Mouse (Mus musculus) E14TG2a.4 (cell line): ENCODE results near the gene Mpzl2.

Experiments
- H3K27me3 ChIP-seq: 2 replicates; pipeline ENCODE4 v1.6.1; 2014; ENCODE audit warnings: low read length, control low read depth; ENCODE audit not compliant: insufficient read depth
- H3K36me3 ChIP-seq: 2 replicates; pipeline ENCODE4 v1.6.1; 2014; ENCODE audit warnings: low read length, control low read depth; ENCODE audit not compliant: insufficient read depth
- H3K4me1 ChIP-seq: replicated peaks from 2 replicates; pipeline ENCODE4 v1.6.1; 2014; ENCODE audit warnings: low read depth, low read length, control low read depth
- H3K4me3 ChIP-seq: replicated peaks from 2 replicates; pipeline ENCODE4 v1.5.1; 2014; ENCODE audit warnings: mild to moderate bottlenecking, low read length
- H3K9me3 ChIP-seq: 2 replicates; pipeline ENCODE4 v1.6.1; 2014; ENCODE audit warnings: low read length, control low read depth
- CTCF ChIP-seq: conservative IDR thresholded peaks from 2 replicates; pipeline ENCODE4 v1.5.1; 2014; ENCODE audit warnings: low read length
- NANOG ChIP-seq: IDR thresholded peaks from 2 replicates; pipeline ENCODE4 v1.6.1; 2014; ENCODE audit warnings: borderline replicate concordance, low read length, mixed read lengths
- POU5F1 ChIP-seq: IDR thresholded peaks from 2 replicates; pipeline ENCODE4 v1.6.1; 2014; ENCODE audit warnings: low read length, borderline replicate concordance

The Mpzl2 gene

GRCm38 (mm10) chr9:45000249-45000648 is 39.4 kb upstream of the Mpzl2 start:
- Histone ChIP-seq H3K4me1 (0 out of 2 replicates have a peak, but pooled peaks cover 3% of the 10 kb centered on the region), H3K4me3 (no peak overlapping the region), H3K36me3 (no peaks in the 10 kb centered on the region), H3K9me3 (no peaks in the 10 kb centered on the region), H3K27me3 (0 out of 2 replicates have a peak, but pooled peaks cover 6% of the 10 kb centered on the region)
- TF ChIP-seq CTCF (no peak), NANOG (no peak), POU5F1 (no peak)

- H3K4me1 ChIP-seq = peaks cover 3% of the 10 kb centered on the region; the same call in 1 of the 2 replicates
- no peak for TF ChIP-seq POU5F1
- no peak for TF ChIP-seq NANOG
- TF ChIP-seq CTCF = no peak
- no peaks in the 10 kb centered on the region for H3K36me3 ChIP-seq
- no peaks in the 10 kb centered on the region for H3K27me3 ChIP-seq
- no peaks in the 10 kb centered on the region for H3K9me3 ChIP-seq
- no peak overlapping the region for H3K4me3 ChIP-seq
These were observed 32.2 kb upstream of the Mpzl2 start for GRCm38 (mm10) chr9:45007404-45007803.

GRCm38 (mm10) chr9:45008342-45008741 is 31.3 kb upstream of the Mpzl2 start:
- H3K4me1 ChIP-seq = peaks cover 3% of the 10 kb centered on the region; the same call in 1 of the 2 replicates
- TF ChIP-seq POU5F1 (no peak), CTCF (no peak), NANOG (no peak)
- no peaks in the 10 kb centered on the region for H3K9me3 ChIP-seq
- H3K4me3 ChIP-seq = no peak overlapping the region
- no peaks in the 10 kb centered on the region for H3K27me3 ChIP-seq
- H3K36me3 ChIP-seq = no peaks in the 10 kb centered on the region

GRCm38 (mm10) chr9:45009180-45010078 is 30.2 kb upstream of the Mpzl2 start, which contains the start of gene Cd3e:
Cd3e (minus strand) TSS chr9:45009627.
- no peaks in the 10 kb centered on the region; the same call in 1 of the 2 replicates for H3K27me3 ChIP-seq
- H3K4me3 ChIP-seq = peak within 1 kb of the TSS; percentile 64
- TF ChIP-seq CTCF = no peak
- no peak for TF ChIP-seq POU5F1
- no peak for TF ChIP-seq NANOG
- H3K9me3 ChIP-seq = no peaks in the 10 kb centered on the region
- peaks cover 3% of the 10 kb centered on the region; the same call in 1 of the 2 replicates for H3K4me1 ChIP-seq
- no peaks in the 10 kb centered on the region for H3K36me3 ChIP-seq

- no peak overlapping the region for H3K4me3 ChIP-seq
- no peaks in the 10 kb centered on the region for H3K36me3 ChIP-seq
- H3K27me3 ChIP-seq = no peaks in the 10 kb centered on the region; the same call in 1 of the 2 replicates
- no peaks in the 10 kb centered on the region for H3K9me3 ChIP-seq
- H3K4me1 ChIP-seq = peaks cover 3% of the 10 kb centered on the region; the same call in 1 of the 2 replicates
- TF ChIP-seq NANOG (no peak), CTCF (no peak), POU5F1 (no peak)
These were observed 29.1 kb upstream of the Mpzl2 start for GRCm38 (mm10) chr9:45010461-45010860.

DNA sequence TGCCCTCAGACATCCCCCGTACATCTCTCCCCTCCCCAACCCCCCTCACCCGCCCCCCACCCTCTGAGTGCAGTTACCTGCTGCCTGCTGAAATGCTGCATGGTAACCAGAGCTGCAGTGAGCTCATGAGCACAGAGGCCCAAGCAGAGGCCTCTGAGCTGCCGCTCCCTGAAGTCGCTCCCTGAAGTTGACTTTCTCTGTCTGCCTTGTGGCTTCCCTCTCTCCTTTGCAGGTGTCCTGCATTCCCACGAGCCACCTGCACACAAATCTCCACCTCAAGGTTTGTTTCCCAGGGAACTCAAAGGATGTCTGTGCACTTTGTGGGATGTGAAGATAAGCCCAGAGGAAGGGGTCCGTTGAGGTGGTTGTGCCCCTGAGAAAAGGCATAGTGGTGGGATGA is 28.3 kb upstream of the Mpzl2 start:
- Histone ChIP-seq H3K9me3 (no peaks in the 10 kb centered on the region), H3K36me3 (no peaks in the 10 kb centered on the region), H3K27me3 (no peaks in the 10 kb centered on the region; the same call in 1 of the 2 replicates), H3K4me3 (no peak overlapping the region), H3K4me1 (peaks cover 3% of the 10 kb centered on the region; the same call in 1 of the 2 replicates)
- no peak for TF ChIP-seq POU5F1
- TF ChIP-seq CTCF = no peak
- TF ChIP-seq NANOG = no peak

DNA sequence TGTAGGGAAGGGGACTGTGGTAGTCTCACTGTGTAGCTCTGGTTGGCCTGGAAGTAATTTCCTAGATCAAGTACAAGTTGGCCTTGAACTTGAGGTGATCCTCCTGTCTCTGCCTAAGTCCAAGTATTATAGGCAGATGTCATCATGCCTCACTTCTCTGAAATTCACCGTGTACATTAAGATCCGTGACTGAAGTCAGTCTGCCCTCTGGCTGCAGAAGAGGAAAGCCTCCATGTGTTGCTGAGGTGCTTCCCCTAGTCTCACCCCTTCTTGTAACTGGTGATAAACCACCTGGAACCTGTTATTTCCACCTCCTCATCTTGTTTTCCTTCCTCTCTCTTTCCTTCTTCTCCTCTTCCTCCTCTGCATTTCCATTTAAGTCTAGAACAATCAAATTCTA is 24.7 kb upstream of the Mpzl2 start:
- no peak for TF ChIP-seq CTCF
- TF ChIP-seq NANOG = no peak
- TF ChIP-seq POU5F1 = no peak
- Histone ChIP-seq H3K4me3 (no peak overlapping the region), H3K27me3 (no peaks in the 10 kb centered on the region; the same call in 1 of the 2 replicates), H3K4me1 (peaks cover 3% of the 10 kb centered on the region; the same call in 1 of the 2 replicates), H3K36me3 (no peaks in the 10 kb centered on the region), H3K9me3 (no peaks in the 10 kb centered on the region)

- Histone ChIP-seq H3K4me3 (no peak overlapping the region), H3K36me3 (no peaks in the 10 kb centered on the region), H3K9me3 (no peaks in the 10 kb centered on the region), H3K27me3 (no peaks in the 10 kb centered on the region; the same call in 1 of the 2 replicates), H3K4me1 (peaks cover 3% of the 10 kb centered on the region; the same call in 1 of the 2 replicates)
- no peak for TF ChIP-seq NANOG
- no peak for TF ChIP-seq CTCF
- TF ChIP-seq POU5F1 = no peak
These were observed 23.8 kb upstream of the Mpzl2 start for GRCm38 (mm10) chr9:45015841-45016240.
